Mouse (Mus musculus): Measurements from ENCODE around the gene Ogfod2. TPM values are rescaled to one million over a fixed set of nuclear protein-coding genes. Genes with fewer than 3 reads are reported as not detected.

Gene Ogfod2
- 10 to 100 TPM; 36.7 to 36.9 TPM for total RNA-seq (2021)
- long read RNA-seq, experiment 1, transcript Ogfod2-201 (7 exons, 1,596 nt) = major isoform, 6 of 25 reads
- long read RNA-seq, experiment 1, partial matches to known transcripts = 2 of 25 reads
- long read RNA-seq, experiment 1, other reads (novel, unspliced or antisense) = 9 of 25 reads
- long read RNA-seq, experiment 2, transcript Ogfod2-209 (6 exons, 818 nt) = minor isoform, 5 of 70 reads
- long read RNA-seq, experiment 2, transcript Ogfod2-201 (7 exons, 1,596 nt) = major isoform, 15 of 70 reads
- long read RNA-seq, experiment 2, transcript Ogfod2-202 (7 exons, 1,474 nt) = minor isoform, 11 of 70 reads
- long read RNA-seq, experiment 2, partial matches to known transcripts = 5 of 70 reads
- long read RNA-seq, experiment 2, other reads (novel, unspliced or antisense) = 28 of 70 reads

GRCm38 (mm10) chr5:124111742-124112497, at the start of gene Ogfod2:
Ogfod2 (plus strand) TSS chr5:124112297.
- DNase-seq (ENCODE audit: low spot score in 2 of 2) = peak; percentile 82 to 90

- no peak for DNase-seq (ENCODE audit: low spot score in 2 of 2)
These were observed 42.4 kb upstream of the Ogfod2 start for GRCm38 (mm10) chr5:124069657-124070056.

- no peak for DNase-seq (ENCODE audit: low spot score in 2 of 2)
These were observed 38.4 kb upstream of the Ogfod2 start for GRCm38 (mm10) chr5:124073682-124074081.

- no peak for DNase-seq (ENCODE audit: low spot score in 2 of 2)
These were observed 37.2 kb upstream of the Ogfod2 start for GRCm38 (mm10) chr5:124074845-124075307.

GRCm38 (mm10) chr5:124075716-124076115, 36.4 kb upstream of the Ogfod2 start:
- no peak for DNase-seq (ENCODE audit: low spot score in 2 of 2)

- no peak for DNase-seq (ENCODE audit: low spot score in 2 of 2)
These were observed 35.5 kb upstream of the Ogfod2 start for GRCm38 (mm10) chr5:124076559-124076958.

- no peak for DNase-seq (ENCODE audit: low spot score in 2 of 2)
These were observed 34.9 kb upstream of the Ogfod2 start for GRCm38 (mm10) chr5:124077241-124077640.

GRCm38 (mm10) chr5:124077856-124078460, 34.1 kb upstream of the Ogfod2 start:
- no peak for DNase-seq (ENCODE audit: low spot score in 2 of 2)

- no peak for DNase-seq (ENCODE audit: low spot score in 2 of 2)
These were observed 33.2 kb upstream of the Ogfod2 start for GRCm38 (mm10) chr5:124078794-124079416.

- no peak for DNase-seq (ENCODE audit: low spot score in 2 of 2)
These were observed 32.2 kb upstream of the Ogfod2 start for GRCm38 (mm10) chr5:124079880-124080279.

GRCm38 (mm10) chr5:124082447-124082846, 29.6 kb upstream of the Ogfod2 start:
- no peak for DNase-seq (ENCODE audit: low spot score in 2 of 2)

GRCm38 (mm10) chr5:124082941-124083688, 29.0 kb upstream of the Ogfod2 start:
- no peak for DNase-seq (ENCODE audit: low spot score in 2 of 2)

GRCm38 (mm10) chr5:124083850-124084587, 28.1 kb upstream of the Ogfod2 start:
- DNase-seq (ENCODE audit: low spot score in 2 of 2) = no peak

GRCm38 (mm10) chr5:124084588-124085173, 27.4 kb upstream of the Ogfod2 start:
- DNase-seq (ENCODE audit: low spot score in 2 of 2) = peak; percentile 67 to 82

- no peak for DNase-seq (ENCODE audit: low spot score in 2 of 2)
These were observed 26.6 kb upstream of the Ogfod2 start for GRCm38 (mm10) chr5:124085513-124085912.

GRCm38 (mm10) chr5:124086876-124087275, 25.2 kb upstream of the Ogfod2 start:
- no peak for DNase-seq (ENCODE audit: low spot score in 2 of 2)

GRCm38 (mm10) chr5:124089868-124090267, 22.2 kb upstream of the Ogfod2 start:
- DNase-seq (ENCODE audit: low spot score in 2 of 2) = no peak

- DNase-seq (ENCODE audit: low spot score in 2 of 2) = no peak
These were observed 20.1 kb upstream of the Ogfod2 start for GRCm38 (mm10) chr5:124091951-124092406.

GRCm38 (mm10) chr5:124093120-124093794, 18.8 kb upstream of the Ogfod2 start:
- DNase-seq (ENCODE audit: low spot score in 2 of 2) = no peak
